Mouse (Mus musculus) regulatory T cell (primary cell): ENCODE measurements around the gene Dop1a.

ENCODE experiments used
- in situ Hi-C: fragments of 300-600 bp; cut with MboI, MseI; formaldehyde crosslinking; loops from one replicate; pipeline ENCODE4 v1.15.1; 2025; ENCODE audit warnings: high pct_unique_total_duplicates

Gene Dop1a

GRCm38 (mm10) chr9:86573616-86574303, 106.8 kb downstream of the Dop1a start:
- in situ Hi-C loops = loop anchor here (25.0 kb wide), 1 partner anchor 836 kb away; the partner anchor contains the start of gene Ibtk

GRCm38 (mm10) chr9:86575178-86575577, 108.2 kb downstream of the Dop1a start:
- in situ Hi-C loops = loop anchor here (25.0 kb wide), 2 partner anchors 437 to 687 kb away; partner anchors contain the start of genes Cep162, Cyb5r4 and Ripply2

GRCm38 (mm10) chr9:86579657-86580056, 112.7 kb downstream of the Dop1a start:
- in situ Hi-C loops = loop anchor here (25.0 kb wide), 2 partner anchors 433 to 683 kb away; partner anchors contain the start of genes Cep162, Cyb5r4 and Ripply2

- in situ Hi-C loops = loop anchor here (25.0 kb wide), 2 partner anchors 429 to 679 kb away; partner anchors contain the start of genes Cep162, Cyb5r4 and Ripply2
Observed at GRCm38 (mm10) chr9:86583740-86584139, 116.8 kb downstream of the Dop1a start.

GRCm38 (mm10) chr9:86587019-86587795, 120.3 kb downstream of the Dop1a start:
- in situ Hi-C loops = loop anchor here (25.0 kb wide), 2 partner anchors 425 to 675 kb away; partner anchors contain the start of genes Cep162, Cyb5r4 and Ripply2

GRCm38 (mm10) chr9:86592676-86593668, 126.0 kb downstream of the Dop1a start:
- in situ Hi-C loops = loop anchor here (5.0 to 25.0 kb wide), 4 partner anchors 154 to 669 kb away; partner anchors contain the start of genes Cep162, Cyb5r4 and Ripply2

GRCm38 (mm10) chr9:86594357-86594767, 127.4 kb downstream of the Dop1a start:
- in situ Hi-C loops = loop anchor here (5.0 to 25.0 kb wide), 4 partner anchors 153 to 668 kb away; partner anchors contain the start of genes Cep162, Cyb5r4 and Ripply2

- in situ Hi-C loops = loop anchor here (25.0 kb wide), 2 partner anchors 415 to 665 kb away; partner anchors contain the start of genes Cep162, Cyb5r4 and Ripply2
Observed at GRCm38 (mm10) chr9:86596983-86597382, 130.0 kb downstream of the Dop1a start.

GRCm38 (mm10) chr9:86599723-86600303, 132.9 kb downstream of the Dop1a start:
- in situ Hi-C loops = loop anchor here (10.0 to 25.0 kb wide), 3 partner anchors 412 to 662 kb away; partner anchors contain the start of genes Cep162, Cyb5r4 and Ripply2
